Mouse (Mus musculus): ENCODE measurements at regions not wholly inside any gene's neighbourhood (a gene's known extent, or its start where the extent isn't known, plus 50 kb on each side); places are given as distances from the start of the nearest gene placed in this dataset.

GRCm38 (mm10) chr4:55475409-55475808 lies 56.9 kb downstream of the Klf4 start:
- H3K36me3 ChIP-seq (ENCODE audit: control insufficient read depth, insufficient read depth, low read length) = no peaks in the 10 kb centered on the region
- TF ChIP-seq POLR2A (IDR thresholded peaks at IDR 0.05; ENCODE audit: extremely low read depth, insufficient read depth, low read length) (no peak), CTCF (IDR thresholded peaks at IDR 0.05; ENCODE audit: low read depth, low read length) (no peak)
- H3K9ac ChIP-seq (ENCODE audit: low read depth, low read length) = no peak overlapping the region
- H3K27ac ChIP-seq (replicated peaks; ENCODE audit: insufficient read depth, low read depth, low read length) = no peak overlapping the region
- peaks cover 2% of the 10 kb centered on the region; the same call in 1 of the 2 replicates for H3K4me1 ChIP-seq (ENCODE audit: control insufficient read depth, insufficient read depth, low read length)
- no peaks in the 10 kb centered on the region for H3K27me3 ChIP-seq (ENCODE audit: control insufficient read depth, insufficient read depth, low read length)
- 80% methylated on average over 3 of the region's 3 CpGs for WGBS
- no peak overlapping the region for H3K4me3 ChIP-seq (ENCODE audit: insufficient read depth, low read depth, low read length)
- H3K79me2 ChIP-seq (ENCODE audit: control insufficient read depth, insufficient read depth, low read length) = no peaks in the 10 kb centered on the region
- DNase-seq (ENCODE audit: extremely low read depth, low read depth, low spot score) = no peak

GRCm38 (mm10) chr4:55474044-55474788 lies 58.0 kb downstream of the Klf4 start:
- Histone ChIP-seq H3K79me2 (ENCODE audit: control insufficient read depth, insufficient read depth, low read length) (no peaks in the 10 kb centered on the region), H3K4me1 (ENCODE audit: control insufficient read depth, insufficient read depth, low read length) (peaks cover 2% of the 10 kb centered on the region; the same call in 1 of the 2 replicates), H3K27ac (replicated peaks; ENCODE audit: insufficient read depth, low read depth, low read length) (no peak overlapping the region), H3K4me3 (ENCODE audit: insufficient read depth, low read depth, low read length) (no peak overlapping the region), H3K9ac (ENCODE audit: low read depth, low read length) (no peak overlapping the region), H3K27me3 (ENCODE audit: control insufficient read depth, insufficient read depth, low read length) (no peaks in the 10 kb centered on the region), H3K36me3 (ENCODE audit: control insufficient read depth, insufficient read depth, low read length) (no peaks in the 10 kb centered on the region)
- TF ChIP-seq POLR2A (IDR thresholded peaks at IDR 0.05; ENCODE audit: extremely low read depth, insufficient read depth, low read length) = no peak
- TF ChIP-seq CTCF (IDR thresholded peaks at IDR 0.05; ENCODE audit: low read depth, low read length) = no peak
- no peak for DNase-seq (ENCODE audit: extremely low read depth, low read depth, low spot score)
- 90% methylated on average over 16 of the region's 16 CpGs for WGBS

- DNase-seq (ENCODE audit: extremely low read depth, low read depth, low spot score) = no peak
- TF ChIP-seq POLR2A (IDR thresholded peaks at IDR 0.05; ENCODE audit: extremely low read depth, insufficient read depth, low read length) = no peak
- no peak for TF ChIP-seq CTCF (IDR thresholded peaks at IDR 0.05; ENCODE audit: low read depth, low read length)
- Histone ChIP-seq H3K36me3 (ENCODE audit: control insufficient read depth, insufficient read depth, low read length) (no peaks in the 10 kb centered on the region), H3K79me2 (ENCODE audit: control insufficient read depth, insufficient read depth, low read length) (no peaks in the 10 kb centered on the region), H3K27me3 (ENCODE audit: control insufficient read depth, insufficient read depth, low read length) (no peaks in the 10 kb centered on the region), H3K4me1 (ENCODE audit: control insufficient read depth, insufficient read depth, low read length) (peaks cover 2% of the 10 kb centered on the region; the same call in 1 of the 2 replicates), H3K4me3 (ENCODE audit: insufficient read depth, low read depth, low read length) (no peak overlapping the region), H3K9ac (ENCODE audit: low read depth, low read length) (no peak overlapping the region), H3K27ac (replicated peaks; ENCODE audit: insufficient read depth, low read depth, low read length) (no peak overlapping the region)
- WGBS = 67% methylated on average over 2 of the region's 2 CpGs
These were observed 59.6 kb downstream of the Klf4 start for GRCm38 (mm10) chr4:55472649-55473048.

GRCm38 (mm10) chr4:55470779-55471663 lies 61.2 kb downstream of the Klf4 start:
- Histone ChIP-seq H3K4me3 (ENCODE audit: insufficient read depth, low read depth, low read length) (no peak overlapping the region), H3K79me2 (ENCODE audit: control insufficient read depth, insufficient read depth, low read length) (no peaks in the 10 kb centered on the region), H3K27me3 (ENCODE audit: control insufficient read depth, insufficient read depth, low read length) (no peaks in the 10 kb centered on the region), H3K9ac (ENCODE audit: low read depth, low read length) (no peak overlapping the region), H3K36me3 (ENCODE audit: control insufficient read depth, insufficient read depth, low read length) (no peaks in the 10 kb centered on the region), H3K4me1 (ENCODE audit: control insufficient read depth, insufficient read depth, low read length) (peaks cover 2% of the 10 kb centered on the region; the same call in 1 of the 2 replicates), H3K27ac (replicated peaks; ENCODE audit: insufficient read depth, low read depth, low read length) (no peak overlapping the region)
- DNase-seq (ENCODE audit: extremely low read depth, low read depth, low spot score) = no peak
- WGBS = 69% methylated on average over 13 of the region's 13 CpGs
- no peak for TF ChIP-seq POLR2A (IDR thresholded peaks at IDR 0.05; ENCODE audit: extremely low read depth, insufficient read depth, low read length)
- TF ChIP-seq CTCF (IDR thresholded peaks at IDR 0.05; ENCODE audit: low read depth, low read length) = no peak

- H3K9ac ChIP-seq (ENCODE audit: low read depth, low read length) = no peak overlapping the region
- DNase-seq (ENCODE audit: extremely low read depth, low read depth, low spot score) = no peak
- H3K4me1 ChIP-seq (ENCODE audit: control insufficient read depth, insufficient read depth, low read length) = peaks cover 1% of the 10 kb centered on the region; the same call in 1 of the 2 replicates
- H3K27ac ChIP-seq (replicated peaks; ENCODE audit: insufficient read depth, low read depth, low read length) = no peak overlapping the region
- no peaks in the 10 kb centered on the region for H3K27me3 ChIP-seq (ENCODE audit: control insufficient read depth, insufficient read depth, low read length)
- no peaks in the 10 kb centered on the region for H3K79me2 ChIP-seq (ENCODE audit: control insufficient read depth, insufficient read depth, low read length)
- no peaks in the 10 kb centered on the region for H3K36me3 ChIP-seq (ENCODE audit: control insufficient read depth, insufficient read depth, low read length)
- 43% methylated on average over 8 of the region's 8 CpGs for WGBS
- TF ChIP-seq CTCF (IDR thresholded peaks at IDR 0.05; ENCODE audit: low read depth, low read length) = no peak
- no peak overlapping the region for H3K4me3 ChIP-seq (ENCODE audit: insufficient read depth, low read depth, low read length)
These were observed 68.1 kb downstream of the Klf4 start for GRCm38 (mm10) chr4:55464192-55464591.
